ENCODE assay signal across 8 mouse cellular contexts in genomic region chr5:122774743-122775611, GRCm38 (mm10). TPM values are rescaled to one million over a fixed set of nuclear protein-coding genes. Genes with fewer than 3 reads are reported as not detected.
DNase-seq lines count a peak whose midpoint lies in the region; ATAC-seq and TF ChIP-seq lines count a peak whose summit lies in the region.

No protein-coding gene starts in this region.

- H3K9me3 ChIP-seq in E14TG2a.4 (ENCODE audit: low read length) = no peaks in the 10 kb centered on the region
- no peaks in the 10 kb centered on the region for H3K9me3 ChIP-seq in forebrain, postnatal 0 days (ENCODE audit: low read length)

- ATAC-seq in forebrain, postnatal 0 days = no peak

- whole genome bisulfite sequencing in forebrain, postnatal 0 days = 83% methylated on average over 28 of the region's 28 CpGs

- peaks cover 86% of the 10 kb centered on the region for H3K4me1 ChIP-seq in E14TG2a.4 (replicated peaks; ENCODE audit: low read depth, low read length)
- 0 out of 2 replicates have a peak, but pooled peaks cover 4% of the 10 kb centered on the region for H3K4me1 ChIP-seq in forebrain, postnatal 0 days (ENCODE audit: insufficient read depth)

- TF ChIP-seq CTCF in E14TG2a.4 (conservative IDR thresholded peaks at IDR 0.05; ENCODE audit: low read length) = no peak
- no peak for TF ChIP-seq CTCF in forebrain, postnatal 0 days (IDR thresholded peaks at IDR 0.05; ENCODE audit: low read depth)

- H3K27me3 ChIP-seq in E14TG2a.4 (ENCODE audit: insufficient read depth, low read length) = peaks cover 31% of the 10 kb centered on the region
- no peaks in the 10 kb centered on the region for H3K27me3 ChIP-seq in forebrain, postnatal 0 days (ENCODE audit: insufficient read depth, low read length)

- peak overlapping the region; percentile 75 for H3K4me3 ChIP-seq in E14TG2a.4 (replicated peaks; ENCODE audit: low read length)
- H3K4me3 ChIP-seq in forebrain, postnatal 0 days (ENCODE audit: low read depth, low read length) = no peak overlapping the region

- no peak overlapping the region for H3K4me2 ChIP-seq in forebrain, postnatal 0 days (ENCODE audit: low read depth)

- H3K36me3 ChIP-seq in E14TG2a.4 (ENCODE audit: insufficient read depth, low read length) = no peaks in the 10 kb centered on the region
- H3K36me3 ChIP-seq in forebrain, postnatal 0 days (ENCODE audit: insufficient read depth) = no peaks in the 10 kb centered on the region

- DNase-seq in heart, adult 18-20 months = peak; percentile 47 to 51
- DNase-seq in heart, postnatal 4 days = no peak
- DNase-seq in adrenal gland, postnatal 14 days = peak; percentile 80
- peak; percentile 80 for DNase-seq in liver
- DNase-seq in thymus, postnatal 25 days = no peak
- DNase-seq in forebrain, postnatal 0 days = no peak
- no peak for DNase-seq in urinary bladder, adult 18-20 months (ENCODE audit: low spot score in 2 of 2)

- H3K27ac ChIP-seq in forebrain, postnatal 0 days (ENCODE audit: low read depth, low read length) = no peak overlapping the region

- H3K9ac ChIP-seq in forebrain, postnatal 0 days = no peak overlapping the region

RNA-seq across cellular contexts. Expression of gene Camkk2, which starts 4.2 kb away (rescaled TPM):
- total RNA-seq in heart, adult 18-20 months (2021) = 10 to 100 TPM in 1 of 2 experiments, 1 to 10 TPM in 1; 8.6 to 12.1 TPM
- total RNA-seq in heart, postnatal 4 days (2021) = 10 to 100 TPM; 17.7 to 19.2 TPM
- total RNA-seq in adrenal gland, postnatal 14 days (2021) = 21.3 and 30.5 TPM in 2 replicates
- total RNA-seq in forebrain, postnatal 0 days (2014; rRNA removed) = 89.3 and 106 TPM in 2 replicates
- 76.2 and 93.8 TPM in 2 replicates for polyA plus RNA-seq in forebrain, postnatal 0 days (2015; fragmentation: Nextera tagmentation; extraction: Ambion mirVana)

RNA-seq across cellular contexts. Expression of gene Anapc5, which starts 46.2 kb away (rescaled TPM):
- 100 to 1,000 TPM; 156 to 162 TPM for total RNA-seq in heart, adult 18-20 months (2021)
- total RNA-seq in heart, postnatal 4 days (2021) = 100 to 1,000 TPM; 275 to 276 TPM
- total RNA-seq in adrenal gland, postnatal 14 days (2021) = 173 and 195 TPM in 2 replicates
- 522 and 533 TPM in 2 replicates for total RNA-seq in forebrain, postnatal 0 days (2014; rRNA removed)
- 373 and 445 TPM in 2 replicates for polyA plus RNA-seq in forebrain, postnatal 0 days (2015; fragmentation: Nextera tagmentation; extraction: Ambion mirVana)

Comparison
In these comparisons a context has a peak if more than half of its experiments do, and no peak if none do; other contexts are left out.
1. DNase-seq: peak in heart, adult 18-20 months (2 of 2), adrenal gland, postnatal 14 days (single experiment) and liver (single experiment); none in heart, postnatal 4 days (single experiment), thymus, postnatal 25 days (single experiment), forebrain, postnatal 0 days (single experiment) and urinary bladder, adult 18-20 months (0 of 2).